ENCODE assay signal across 7 mouse cellular contexts in the genomic region with DNA sequence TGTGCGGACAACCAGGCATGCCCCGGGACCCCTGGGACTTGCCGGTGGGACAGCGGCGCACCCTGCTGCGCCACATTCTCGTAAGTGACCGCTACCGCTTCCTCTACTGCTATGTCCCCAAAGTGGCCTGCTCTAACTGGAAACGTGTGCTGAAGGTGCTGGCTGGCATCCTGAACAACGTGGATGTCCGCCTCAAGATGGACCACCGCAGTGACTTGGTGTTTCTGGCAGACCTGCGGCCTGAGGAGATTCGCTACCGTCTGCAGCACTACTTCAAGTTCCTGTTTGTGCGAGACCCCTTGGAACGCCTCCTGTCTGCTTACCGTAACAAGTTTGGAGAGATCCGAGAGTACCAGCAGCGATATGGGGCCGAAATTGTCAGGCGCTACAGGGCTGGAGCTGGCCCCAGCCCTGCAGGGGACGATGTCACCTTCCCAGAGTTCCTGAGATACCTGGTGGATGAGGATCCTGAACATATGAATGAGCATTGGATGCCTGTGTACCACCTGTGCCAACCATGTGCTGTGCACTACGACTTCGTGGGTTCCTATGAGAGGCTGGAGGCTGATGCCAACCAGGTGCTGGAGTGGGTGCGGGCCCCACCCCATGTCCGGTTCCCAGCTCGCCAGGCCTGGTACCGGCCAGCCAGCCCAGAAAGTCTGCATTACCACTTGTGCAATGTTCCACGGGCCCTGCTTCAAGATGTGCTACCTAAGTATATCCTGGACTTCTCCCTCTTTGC. TPM values are rescaled to one million over a fixed set of nuclear protein-coding genes. Genes with fewer than 3 reads are reported as not detected.
DNase-seq lines count a peak whose midpoint lies in the region; ATAC-seq lines count a peak whose summit lies in the region.

No protein-coding gene starts in this region.

- no peak for ATAC-seq in lung, embryonic 15.5 days (ENCODE audit: borderline replicate concordance, extremely low read depth, low FRiP score, low TSS enrichment)
- no peak for ATAC-seq in forebrain, embryonic 12.5 days (ENCODE audit: low FRiP score)
- ATAC-seq in limb, embryonic 13.5 days (ENCODE audit: low FRiP score, low read depth), result no peak
- no peak for ATAC-seq in neural tube, embryonic 14.5 days (ENCODE audit: low read depth)

- peaks cover 31% of the 10 kb centered on the region for H3K4me1 ChIP-seq in lung, embryonic 15.5 days
- peaks cover 46% of the 10 kb centered on the region for H3K4me1 ChIP-seq in forebrain, embryonic 12.5 days
- peaks cover 33% of the 10 kb centered on the region for H3K4me1 ChIP-seq in limb, embryonic 13.5 days
- peaks cover 12% of the 10 kb centered on the region for H3K4me1 ChIP-seq in neural tube, embryonic 14.5 days (ENCODE audit: control insufficient read depth, insufficient read depth, low read length)

- peak overlapping the region; percentile 84 for H3K9ac ChIP-seq in lung, embryonic 15.5 days
- H3K9ac ChIP-seq in forebrain, embryonic 12.5 days, result peak overlapping the region; percentile 87
- H3K9ac ChIP-seq in limb, embryonic 13.5 days, result peak overlapping the region; percentile 91
- peak overlapping the region; percentile 68 for H3K9ac ChIP-seq in neural tube, embryonic 14.5 days (replicated peaks; ENCODE audit: low read depth, low read length)

- H3K27ac ChIP-seq in lung, embryonic 15.5 days, result peak overlapping the region; percentile 78
- H3K27ac ChIP-seq in forebrain, embryonic 12.5 days, result no peak overlapping the region
- peak overlapping the region; percentile 72 for H3K27ac ChIP-seq in limb, embryonic 13.5 days
- H3K27ac ChIP-seq in neural tube, embryonic 14.5 days (ENCODE audit: low read depth, low read length), result no peak overlapping the region

- H3K27me3 ChIP-seq in lung, embryonic 15.5 days, result no peaks in the 10 kb centered on the region
- H3K27me3 ChIP-seq in forebrain, embryonic 12.5 days, result 0 out of 2 replicates have a peak, but pooled peaks cover 9% of the 10 kb centered on the region
- no peaks in the 10 kb centered on the region for H3K27me3 ChIP-seq in limb, embryonic 13.5 days
- no peaks in the 10 kb centered on the region for H3K27me3 ChIP-seq in neural tube, embryonic 14.5 days (ENCODE audit: control insufficient read depth, insufficient read depth, low read length)

- H3K36me3 ChIP-seq in lung, embryonic 15.5 days, result peaks cover 9% of the 10 kb centered on the region
- peaks cover 17% of the 10 kb centered on the region for H3K36me3 ChIP-seq in forebrain, embryonic 12.5 days (replicated peaks)
- peaks cover 23% of the 10 kb centered on the region for H3K36me3 ChIP-seq in limb, embryonic 13.5 days
- peaks cover 14% of the 10 kb centered on the region for H3K36me3 ChIP-seq in neural tube, embryonic 14.5 days (ENCODE audit: control insufficient read depth, insufficient read depth, low read length)

- DNase-seq in lung, postnatal 36 days, result no peak
- DNase-seq in spleen, postnatal 36 days (ENCODE audit: low spot score in 2 of 2), result no peak
- DNase-seq in T-cell, adult 2 months (ENCODE audit: low spot score), result no peak

- peak overlapping the region; percentile 91 for H3K4me2 ChIP-seq in lung, embryonic 15.5 days
- H3K4me2 ChIP-seq in forebrain, embryonic 12.5 days, result peak overlapping the region; percentile 98
- H3K4me2 ChIP-seq in limb, embryonic 13.5 days (replicated peaks), result peak overlapping the region; percentile 93
- H3K4me2 ChIP-seq in neural tube, embryonic 14.5 days (ENCODE audit: low read depth, low read length), result peak overlapping the region; percentile 94

- peak overlapping the region; percentile 90 for H3K4me3 ChIP-seq in lung, embryonic 15.5 days
- H3K4me3 ChIP-seq in forebrain, embryonic 12.5 days (replicated peaks), result peak overlapping the region; percentile 67
- peak overlapping the region; percentile 85 for H3K4me3 ChIP-seq in limb, embryonic 13.5 days
- H3K4me3 ChIP-seq in neural tube, embryonic 14.5 days (ENCODE audit: low read depth, low read length), result peak overlapping the region; percentile 50

- WGBS in lung, embryonic 15.5 days, result 25% methylated on average over 31 of the region's 31 CpGs
- 35% methylated on average over 31 of the region's 31 CpGs for WGBS in forebrain, embryonic 12.5 days
- 25% methylated on average over 31 of the region's 31 CpGs for WGBS in limb, embryonic 13.5 days
- 32% methylated on average over 31 of the region's 31 CpGs for WGBS in neural tube, embryonic 14.5 days

- no peaks in the 10 kb centered on the region for H3K9me3 ChIP-seq in lung, embryonic 15.5 days
- no peaks in the 10 kb centered on the region for H3K9me3 ChIP-seq in forebrain, embryonic 12.5 days
- H3K9me3 ChIP-seq in limb, embryonic 13.5 days, result no peaks in the 10 kb centered on the region
- H3K9me3 ChIP-seq in neural tube, embryonic 14.5 days (ENCODE audit: control insufficient read depth, low read length), result no peaks in the 10 kb centered on the region

RNA-seq across cellular contexts. Expression of a gene that starts 0.9 kb away (rescaled TPM):
- polyA plus RNA-seq in lung, embryonic 15.5 days (2015; fragmentation: Nextera tagmentation; extraction: Ambion mirVana), result 31.7 and 35.2 TPM in 2 replicates
- 12.9 and 14.7 TPM in 2 replicates for polyA plus RNA-seq in forebrain, embryonic 12.5 days (2016; fragmentation: Nextera tagmentation; extraction: Ambion mirVana)
- 51.2 and 51.9 TPM in 2 replicates for polyA plus RNA-seq in limb, embryonic 13.5 days (2015; fragmentation: Nextera tagmentation; extraction: Ambion mirVana)
- polyA plus RNA-seq in neural tube, embryonic 14.5 days (2014; fragmentation: Nextera tagmentation; extraction: Ambion mirVana), result 3.5 and 8.5 TPM in 2 replicates

RNA-seq across cellular contexts. Expression of a gene that starts 27.0 kb away (rescaled TPM):
- polyA plus RNA-seq in lung, embryonic 15.5 days (2015; fragmentation: Nextera tagmentation; extraction: Ambion mirVana), result 3.6 and 4.3 TPM in 2 replicates
- polyA plus RNA-seq in forebrain, embryonic 12.5 days (2016; fragmentation: Nextera tagmentation; extraction: Ambion mirVana), result 5.5 TPM in 2 replicates
- 3.7 and 3.8 TPM in 2 replicates for polyA plus RNA-seq in limb, embryonic 13.5 days (2015; fragmentation: Nextera tagmentation; extraction: Ambion mirVana)
- 1.8 and 2.2 TPM in 2 replicates for polyA plus RNA-seq in neural tube, embryonic 14.5 days (2014; fragmentation: Nextera tagmentation; extraction: Ambion mirVana)

Comparison
In these comparisons a context has a peak if more than half of its experiments do, and no peak if none do; other contexts are left out.
1. H3K27ac ChIP-seq: peak in lung, embryonic 15.5 days (single experiment) and limb, embryonic 13.5 days (single experiment); none in forebrain, embryonic 12.5 days (single experiment) and neural tube, embryonic 14.5 days (single experiment).
2. Peak in every context shown above with its lines, with median percentiles within 50 percentile points of each other: H3K4me2 ChIP-seq, H3K4me3 ChIP-seq and H3K9ac ChIP-seq.